Mouse (Mus musculus) heart, postnatal 0 days (tissue): Measurements from ENCODE around the gene Bmpr1a. TPM values are rescaled to one million over a fixed set of nuclear protein-coding genes. Genes with fewer than 3 reads are reported as not detected.

Experiments used
- ATAC-seq: fragments of 200-750 bp; cut with Nextera tagmentation; 2 replicates; pipeline ENCODE4 v1.8.0; 2017; ENCODE audit warnings: low read depth, moderate number of reproducible peaks, moderate library complexity; ENCODE audit not compliant: insufficient read depth
- DNase-seq: peaks from one replicate; pipeline ENCODE4 v3.0.0-alpha.2; 2016; ENCODE audit warnings: low spot score
- H3K27ac ChIP-seq: fragments of 300-500 bp; sonication (generic); 2 replicates; pipeline ENCODE4 v1.5.1; 2014; ENCODE audit warnings: low read depth, mild to moderate bottlenecking
- H3K27me3 ChIP-seq: fragments of 300-500 bp; sonication (generic); 2 replicates; pipeline ENCODE4 v1.6.1; 2014; ENCODE audit warnings: low read length, mixed read lengths; ENCODE audit not compliant: control insufficient read depth, insufficient read depth
- H3K36me3 ChIP-seq: fragments of 300-500 bp; sonication (generic); replicated peaks from 2 replicates; pipeline ENCODE4 v1.6.1; 2014; ENCODE audit warnings: low read length, mixed read lengths; ENCODE audit not compliant: control insufficient read depth, insufficient read depth
- H3K4me1 ChIP-seq: fragments of 300-500 bp; sonication (generic); 2 replicates; pipeline ENCODE4 v1.6.1; 2014; ENCODE audit warnings: antibody characterized with exemption; ENCODE audit not compliant: control insufficient read depth, insufficient read depth
- H3K4me2 ChIP-seq: fragments of 300-500 bp; sonication (generic); 2 replicates; pipeline ENCODE4 v1.6.1; 2014; ENCODE audit warnings: low read depth, mild to moderate bottlenecking, low read length, moderate library complexity
- H3K4me3 ChIP-seq: fragments of 300-500 bp; sonication (generic); 2 replicates; pipeline ENCODE4 v1.5.1; 2014; ENCODE audit warnings: low read depth, low read length
- H3K9ac ChIP-seq: fragments of 300-500 bp; sonication (generic); replicated peaks from 2 replicates; pipeline ENCODE4 v1.6.1; 2014; ENCODE audit warnings: low read depth, low read length, mixed read lengths
- H3K9me3 ChIP-seq: fragments of 300-500 bp; sonication (generic); replicated peaks from 2 replicates; pipeline ENCODE4 v1.6.1; 2016; ENCODE audit warnings: low read length; ENCODE audit not compliant: control insufficient read depth
- CTCF ChIP-seq: IDR thresholded peaks from 2 replicates; pipeline ENCODE4 v1.5.1; 2016; ENCODE audit warnings: antibody characterized with exemption, control low read depth, low read depth
- EP300 ChIP-seq: IDR thresholded peaks from 2 replicates; pipeline ENCODE4 v1.6.1; 2016; ENCODE audit warnings: antibody characterized with exemption, low read depth
- WGBS: fragments of 180-500 bp; shearing (Covaris S2); extraction: QIAGEN DNeasy Blood & Tissue Kit; methylation state at CpG from one replicate; pipeline ENCODE4 v1.1.7; 2014; 5-methylcytosine and 5-hydroxymethylcytosine counted together
- polyA plus RNA-seq: library from polyadenylated mRNA; unstranded; fragments of >200 nt; fragmentation: Nextera tagmentation; extraction: Ambion mirVana; gene quantifications from 2 replicates; pipeline ENCODE4 v1.2.1, GENCODE M21; 2015
- total RNA-seq: library from RNA; depleted of rRNA; stranded (reverse); fragments of >200 nt; gene quantifications from 2 replicates; pipeline ENCODE4 v1.2.3, GENCODE M21; 2014; ENCODE audit warnings: low replicate concordance

The Bmpr1a gene
- total and polyA plus RNA-seq, 2 experiments from 2014 or later = 38.6 to 130 TPM

- WGBS = 72% methylated on average over 3 of the region's 3 CpGs
- DNase-seq = no peak
- H3K27me3 ChIP-seq = no peaks in the 10 kb centered on the region
- no peak for ATAC-seq
- H3K4me3 ChIP-seq = no peak overlapping the region
- H3K4me2 ChIP-seq = no peak overlapping the region
- TF ChIP-seq EP300 (no peak), CTCF (no peak)
- no peaks in the 10 kb centered on the region for H3K9me3 ChIP-seq
- no peaks in the 10 kb centered on the region for H3K36me3 ChIP-seq
- peaks cover 58% of the 10 kb centered on the region for H3K4me1 ChIP-seq
- no peak overlapping the region for H3K9ac ChIP-seq
- no peak overlapping the region for H3K27ac ChIP-seq
These were observed 9.5 kb downstream of the Bmpr1a start for GRCm38 (mm10) chr14:34493682-34494081.

GRCm38 (mm10) chr14:34492688-34493087 lies 10.5 kb downstream of the Bmpr1a start:
- Histone ChIP-seq H3K4me1 (peaks cover 56% of the 10 kb centered on the region), H3K36me3 (no peaks in the 10 kb centered on the region), H3K9ac (no peak overlapping the region), H3K4me2 (no peak overlapping the region), H3K4me3 (no peak overlapping the region), H3K9me3 (no peaks in the 10 kb centered on the region), H3K27me3 (no peaks in the 10 kb centered on the region), H3K27ac (peak overlapping the region; percentile 30; the same call in 1 of the 2 replicates)
- DNase-seq = no peak
- ATAC-seq = no peak
- WGBS = 48% methylated on average over 2 of the region's 2 CpGs
- no peak for TF ChIP-seq CTCF
- TF ChIP-seq EP300 = no peak

- WGBS = 25% methylated on average over 1 of the region's 1 CpGs
- ATAC-seq (no peak), DNase-seq (no peak)
- Histone ChIP-seq H3K9me3 (no peaks in the 10 kb centered on the region), H3K36me3 (no peaks in the 10 kb centered on the region), H3K27ac (no peak overlapping the region), H3K4me2 (no peak overlapping the region), H3K4me1 (peaks cover 42% of the 10 kb centered on the region), H3K4me3 (no peak overlapping the region), H3K9ac (no peak overlapping the region), H3K27me3 (no peaks in the 10 kb centered on the region)
- TF ChIP-seq EP300 (no peak), CTCF (no peak)
These were observed 12.2 kb downstream of the Bmpr1a start for GRCm38 (mm10) chr14:34490965-34491364.

- H3K27me3 ChIP-seq = no peaks in the 10 kb centered on the region
- H3K4me3 ChIP-seq = no peak overlapping the region
- TF ChIP-seq CTCF (no peak), EP300 (no peak)
- H3K27ac ChIP-seq = peak overlapping the region; percentile 73
- H3K4me2 ChIP-seq = peak overlapping the region; percentile 15; the same call in 1 of the 2 replicates
- H3K9me3 ChIP-seq = no peaks in the 10 kb centered on the region
- peak; percentile 57; the same call in 1 of the 2 replicates for ATAC-seq
- H3K4me1 ChIP-seq = peaks cover 44% of the 10 kb centered on the region
- no peak for DNase-seq
- no peak overlapping the region for H3K9ac ChIP-seq
- 3% methylated on average over 2 of the region's 2 CpGs for WGBS
- H3K36me3 ChIP-seq = no peaks in the 10 kb centered on the region
These were observed 13.2 kb downstream of the Bmpr1a start for GRCm38 (mm10) chr14:34489928-34490327.

GRCm38 (mm10) chr14:34486169-34486568 lies 17.0 kb downstream of the Bmpr1a start:
- Histone ChIP-seq H3K4me2 (no peak overlapping the region), H3K4me3 (no peak overlapping the region), H3K9ac (no peak overlapping the region), H3K36me3 (no peaks in the 10 kb centered on the region), H3K4me1 (peaks cover 52% of the 10 kb centered on the region), H3K9me3 (no peaks in the 10 kb centered on the region), H3K27me3 (no peaks in the 10 kb centered on the region), H3K27ac (peak overlapping the region; percentile 39)
- ATAC-seq (peak; percentile 55; the same call in 1 of the 2 replicates), DNase-seq (peak; percentile 58)
- WGBS = 32% methylated on average over 8 of the region's 8 CpGs
- no peak for TF ChIP-seq EP300
- peak; percentile 42 for TF ChIP-seq CTCF
